Mouse (Mus musculus) liver, postnatal 0 days (tissue): Measurements from ENCODE around the gene Lrrc32.

ENCODE experiments used
- CTCF ChIP-seq: sonication (generic); IDR thresholded peaks from 2 replicates; pipeline ENCODE4 v1.5.1; 2016; ENCODE audit warnings: antibody characterized with exemption, low read depth
- EP300 ChIP-seq: IDR thresholded peaks from 2 replicates; pipeline ENCODE4 v1.6.1; 2016; ENCODE audit warnings: antibody characterized with exemption, low read depth, mild to moderate bottlenecking

DNA sequence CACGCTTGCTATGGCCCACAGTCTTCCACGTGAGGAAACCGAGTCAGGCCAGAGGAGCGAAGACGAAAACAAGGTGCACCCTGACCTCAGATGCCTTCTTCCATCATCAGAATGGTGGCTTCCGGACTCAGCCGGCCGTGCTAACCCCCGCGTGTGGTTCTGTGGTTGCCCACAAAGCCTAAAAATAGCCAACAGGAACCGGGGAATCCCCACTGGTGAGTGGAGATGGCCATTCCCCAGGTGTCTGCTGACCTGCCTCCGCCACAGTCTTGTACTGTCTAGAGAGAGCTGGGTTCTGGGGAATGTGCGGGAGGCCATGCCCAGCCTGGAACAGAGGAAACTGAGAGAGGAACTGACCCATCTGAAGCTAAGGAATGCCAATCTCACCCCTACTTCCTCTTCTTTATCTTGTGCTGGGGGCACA, 45.4 kb downstream of the Lrrc32 start:
- no peak for TF ChIP-seq EP300
- no peak for TF ChIP-seq CTCF
